Mouse (Mus musculus) CH12.LX (cell line): ENCODE measurements around the gene Pcdh17.

ENCODE experiments used
- EP300 ChIP-seq: IDR thresholded peaks from 2 replicates; pipeline ENCODE4 v1.6.1; 2011; ENCODE audit warnings: low read length, improper control_type of control experiment
- UBTF ChIP-seq: IDR thresholded peaks from 2 replicates; pipeline ENCODE4 v1.6.1; 2012; ENCODE audit warnings: low read depth, mild to moderate bottlenecking, inconsistent platforms, low read length, improper control_type of control experiment, moderate library complexity

- TF ChIP-seq UBTF, result no peak
- no peak for TF ChIP-seq EP300
Observed at GRCm38 (mm10) chr14:84476336-84476735, 33.0 kb downstream of the Pcdh17 start.
